Mouse (Mus musculus): ENCODE data around the gene Pvrig. TPM values are rescaled to one million over a fixed set of nuclear protein-coding genes. Genes with fewer than 3 reads are reported as not detected.
"Not testable (repeated sequence)": the region's sequence is repeated elsewhere in the genome, so short reads cannot be mapped to it uniquely, and the experiment has no call there.

Pvrig gene
- polyA plus RNA-seq (2012; rRNA removed), result 0.14 and 0.19 TPM in 2 replicates

GRCm38 (mm10) chr5:138341661-138342060, at the start of gene Pvrig:
Gene Pvrig (plus strand): TSS chr5:138341961.
- DNase-seq (ENCODE audit: extremely low spot score in 1 of 2, low spot score in 1 of 2), result no peak

- no peak for DNase-seq (ENCODE audit: extremely low spot score in 1 of 2, low spot score in 1 of 2)
Observed at GRCm38 (mm10) chr5:138294158-138294557, 47.6 kb upstream of the Pvrig start.

- DNase-seq (ENCODE audit: extremely low spot score in 1 of 2, low spot score in 1 of 2), result no peak
Observed at GRCm38 (mm10) chr5:138299613-138300012, 42.1 kb upstream of the Pvrig start.

- no peak for DNase-seq (ENCODE audit: extremely low spot score in 1 of 2, low spot score in 1 of 2)
Observed at GRCm38 (mm10) chr5:138312795-138313194, 29.0 kb upstream of the Pvrig start.

- DNase-seq (ENCODE audit: extremely low spot score in 1 of 2, low spot score in 1 of 2), result no peak
Observed at GRCm38 (mm10) chr5:138343216-138343615, 1.5 kb downstream of the Pvrig start.

GRCm38 (mm10) chr5:138363208-138363607, 21.4 kb downstream of the Pvrig start:
- not testable (repeated sequence) for DNase-seq (ENCODE audit: extremely low spot score in 1 of 2, low spot score in 1 of 2)

- DNase-seq (ENCODE audit: extremely low spot score in 1 of 2, low spot score in 1 of 2), result not testable (repeated sequence)
Observed at GRCm38 (mm10) chr5:138365347-138365746, 23.6 kb downstream of the Pvrig start.

Other genes starting within 250 kb of the Pvrig start
- 18.0 and 21.2 TPM in 2 replicates for gene Zscan21, start 225.1 kb upstream of the Pvrig start, polyA plus RNA-seq (2012; rRNA removed)
- 3.7 and 6.0 TPM in 2 replicates for gene Zfp113, start 186.2 kb upstream of the Pvrig start, polyA plus RNA-seq (2012; rRNA removed)
- 126 and 149 TPM in 2 replicates for gene Cops6, start 180.9 kb upstream of the Pvrig start, polyA plus RNA-seq (2012; rRNA removed)
- 26.1 and 29.6 TPM in 2 replicates for gene Ap4m1, start 170.0 kb upstream of the Pvrig start, polyA plus RNA-seq (2012; rRNA removed)
- gene Mcm7, start 169.5 kb upstream of the Pvrig start, polyA plus RNA-seq (2012; rRNA removed), result 28.7 and 30.1 TPM in 2 replicates
- gene Taf6, start 154.5 kb upstream of the Pvrig start, polyA plus RNA-seq (2012; rRNA removed), result 56.8 and 58.4 TPM in 2 replicates
- 16.0 and 16.1 TPM in 2 replicates for gene Cnpy4, start 154.5 kb upstream of the Pvrig start, polyA plus RNA-seq (2012; rRNA removed)
- 7.2 and 7.5 TPM in 2 replicates for gene Mblac1, start 147.6 kb upstream of the Pvrig start, polyA plus RNA-seq (2012; rRNA removed)
- not detected in 2 replicates for gene Nxpe5, start 116.1 kb upstream of the Pvrig start, polyA plus RNA-seq (2012; rRNA removed)
- 155 and 158 TPM in 2 replicates for gene Lamtor4, start 86.5 kb upstream of the Pvrig start, polyA plus RNA-seq (2012; rRNA removed)
- 88.8 TPM in 2 replicates for gene BC037034, start 77.9 kb upstream of the Pvrig start, polyA plus RNA-seq (2012; rRNA removed)
- gene Gal3st4, start 69.1 kb upstream of the Pvrig start, polyA plus RNA-seq (2012; rRNA removed), result 3.4 and 4.1 TPM in 2 replicates
- 0.14 TPM in 1 of 2 replicates, not detected in the other for gene Gm43720, start 62.0 kb upstream of the Pvrig start, polyA plus RNA-seq (2012; rRNA removed)
- 10.9 and 11.3 TPM in 2 replicates for gene Gpc2, start 62.0 kb upstream of the Pvrig start, polyA plus RNA-seq (2012; rRNA removed)
- 5.2 and 5.3 TPM in 2 replicates for gene Stag3, start 61.7 kb upstream of the Pvrig start, polyA plus RNA-seq (2012; rRNA removed)
- gene Zfp157, start 99.5 kb downstream of the Pvrig start, polyA plus RNA-seq (2012; rRNA removed), result 20.4 TPM in 2 replicates
- 0.10 TPM in 1 of 2 replicates, not detected in the other for gene 1700123K08Rik, start 222.8 kb downstream of the Pvrig start, polyA plus RNA-seq (2012; rRNA removed)